Mouse (Mus musculus) NIH3T3 (cell line): ENCODE results near the gene Bin2.
"Not testable (repeated sequence)": the region's sequence is repeated elsewhere in the genome, so short reads cannot be mapped to it uniquely, and the experiment has no call there.

Experiments
- DNase-seq: peaks from one replicate; pipeline ENCODE4 v3.0.0-alpha.2; 2012; ENCODE audit warnings: low read depth

Bin2 gene

GRCm38 (mm10) chr15:100650111-100650510 is 19.2 kb downstream of the Bin2 start:
- no peak for DNase-seq

- DNase-seq, result no peak
Observed at GRCm38 (mm10) chr15:100646161-100646560, 23.2 kb downstream of the Bin2 start.

- DNase-seq, result no peak
Observed at GRCm38 (mm10) chr15:100642451-100642850, 26.9 kb downstream of the Bin2 start.

- DNase-seq, result no peak
Observed at GRCm38 (mm10) chr15:100641226-100641810, 28.0 kb downstream of the Bin2 start.

GRCm38 (mm10) chr15:100639972-100640750 is 29.2 kb downstream of the Bin2 start:
- no peak for DNase-seq

GRCm38 (mm10) chr15:100637661-100638060 is 31.7 kb downstream of the Bin2 start:
- peak; percentile 53 for DNase-seq

GRCm38 (mm10) chr15:100636700-100637501 is 32.5 kb downstream of the Bin2 start, which contains the start of gene Smagp:
TSS of gene Smagp (minus strand) at chr15:100636940.
- no peak for DNase-seq

- no peak for DNase-seq
Observed at GRCm38 (mm10) chr15:100635851-100636645, 33.3 kb downstream of the Bin2 start.

- no peak for DNase-seq
Observed at GRCm38 (mm10) chr15:100635239-100635638, 34.1 kb downstream of the Bin2 start.

- DNase-seq, result no peak
Observed at GRCm38 (mm10) chr15:100633341-100633740, 36.0 kb downstream of the Bin2 start.

GRCm38 (mm10) chr15:100632323-100632722 is 37.0 kb downstream of the Bin2 start:
- no peak for DNase-seq

- DNase-seq, result no peak
Observed at GRCm38 (mm10) chr15:100631454-100632170, 37.7 kb downstream of the Bin2 start.

GRCm38 (mm10) chr15:100630126-100630525 is 39.2 kb downstream of the Bin2 start:
- no peak for DNase-seq

GRCm38 (mm10) chr15:100628797-100629196 is 40.6 kb downstream of the Bin2 start:
- DNase-seq, result no peak

- DNase-seq, result peak; percentile 65
Observed at GRCm38 (mm10) chr15:100627774-100628370, 41.5 kb downstream of the Bin2 start.

- peak; percentile 66 for DNase-seq
Observed at GRCm38 (mm10) chr15:100627287-100627686, 42.1 kb downstream of the Bin2 start.

- no peak for DNase-seq
Observed at GRCm38 (mm10) chr15:100624435-100624834, 44.9 kb downstream of the Bin2 start.

- no peak for DNase-seq
Observed at GRCm38 (mm10) chr15:100623754-100624153, 45.6 kb downstream of the Bin2 start.

- no peak for DNase-seq
Observed at GRCm38 (mm10) chr15:100622164-100622563, 47.2 kb downstream of the Bin2 start.

GRCm38 (mm10) chr15:100621671-100622070 is 47.7 kb downstream of the Bin2 start:
- not testable (repeated sequence) for DNase-seq

- no peak for DNase-seq
Observed at GRCm38 (mm10) chr15:100619200-100619599, 50.2 kb downstream of the Bin2 start.
